Mouse (Mus musculus): Measurements from ENCODE around the gene Fam110a.

- TF ChIP-seq CTCF (IDR thresholded peaks at IDR 0.05; ENCODE audit: control insufficient read depth, insufficient read depth, insufficient read length): no peak
- no peak for TF ChIP-seq CEBPB (IDR thresholded peaks at IDR 0.05; ENCODE audit: low read depth)
Observed at GRCm38 (mm10) chr2:151921068-151921467, 59.0 kb downstream of the Fam110a start.

Measured in C2C12 (cell line).